Mouse (Mus musculus) inflammation-experienced regulatory T-cells, adult 6 months (primary cell): ENCODE data around the gene Slc25a21. TPM values are rescaled to one million over a fixed set of nuclear protein-coding genes. Genes with fewer than 3 reads are reported as not detected.
"Not testable (repeated sequence)": the region's sequence is repeated elsewhere in the genome, so short reads cannot be mapped to it uniquely, and the experiment has no call there.

Source experiments
- ATAC-seq: one replicate; pipeline ENCODE4 v1.8.0; 2017
- polyA plus RNA-seq, 3 experiments: library from polyadenylated mRNA; unstranded; fragments of 100-300 nt; shearing (Covaris generic); gene quantifications; one replicate each; pipeline ENCODE4 v1.2.1; 2017

Slc25a21 gene
- not detected for polyA plus RNA-seq

GRCm38 (mm10) chr12:57197363-57198026, at the start of gene Slc25a21:
Gene Slc25a21, minus strand, starts transcription at chr12:57197472.
- ATAC-seq: no peak

GRCm38 (mm10) chr12:57243671-57244495, 46.6 kb upstream of the Slc25a21 start:
- ATAC-seq: no peak

GRCm38 (mm10) chr12:57233386-57233785, 36.1 kb upstream of the Slc25a21 start:
- ATAC-seq: no peak

GRCm38 (mm10) chr12:57231085-57231875, 34.0 kb upstream of the Slc25a21 start:
- ATAC-seq: peak; percentile 46

- ATAC-seq: peak; percentile 85
These were observed 33.0 kb upstream of the Slc25a21 start, which contains the start of the genes Prps1l3 and Mipol1 for GRCm38 (mm10) chr12:57230192-57230706. Gene Prps1l3, plus strand, starts transcription at chr12:57230412. Gene Mipol1, plus strand, starts transcription at chr12:57230427.

- no peak for ATAC-seq
These were observed 32.4 kb upstream of the Slc25a21 start for GRCm38 (mm10) chr12:57229703-57230102.

GRCm38 (mm10) chr12:57227776-57228175, 30.5 kb upstream of the Slc25a21 start:
- no peak for ATAC-seq

GRCm38 (mm10) chr12:57226411-57226810, 29.1 kb upstream of the Slc25a21 start:
- ATAC-seq: no peak

GRCm38 (mm10) chr12:57212463-57212862, 15.2 kb upstream of the Slc25a21 start:
- ATAC-seq: not testable (repeated sequence)

- peak; percentile 82 for ATAC-seq
These were observed 14.4 kb upstream of the Slc25a21 start for GRCm38 (mm10) chr12:57211353-57212311.

- peak; percentile 27 for ATAC-seq
These were observed 7.1 kb upstream of the Slc25a21 start for GRCm38 (mm10) chr12:57204276-57204851.

- no peak for ATAC-seq
These were observed 4.6 kb upstream of the Slc25a21 start for GRCm38 (mm10) chr12:57201901-57202300.

- no peak for ATAC-seq
These were observed 2.2 kb upstream of the Slc25a21 start for GRCm38 (mm10) chr12:57199427-57199826.

- no peak for ATAC-seq
These were observed 997 bp upstream of the Slc25a21 start for GRCm38 (mm10) chr12:57198269-57198668.

- peak; percentile 10 for ATAC-seq
These were observed 487 bp downstream of the Slc25a21 start for GRCm38 (mm10) chr12:57196608-57197362.

- no peak for ATAC-seq
These were observed 1.0 kb downstream of the Slc25a21 start for GRCm38 (mm10) chr12:57196286-57196607.

GRCm38 (mm10) chr12:57194609-57195008, 2.7 kb downstream of the Slc25a21 start:
- ATAC-seq: peak; percentile 38

GRCm38 (mm10) chr12:57187032-57187431, 10.2 kb downstream of the Slc25a21 start:
- ATAC-seq: no peak

GRCm38 (mm10) chr12:57186126-57186525, 11.1 kb downstream of the Slc25a21 start:
- no peak for ATAC-seq

GRCm38 (mm10) chr12:57185475-57185874, 11.8 kb downstream of the Slc25a21 start:
- no peak for ATAC-seq
